Mouse (Mus musculus) megakaryocyte, embryonic 14.5 days (primary cell): Measurements from ENCODE around the gene Cyyr1.

Source experiments
- FLI1 ChIP-seq: IDR thresholded peaks from 2 replicates; pipeline ENCODE4 v1.6.1; 2012; ENCODE audit warnings: low read length, inconsistent platforms, mixed read lengths
- GATA1 ChIP-seq: IDR thresholded peaks from 3 replicates; pipeline ENCODE4 v1.6.1; 2012; ENCODE audit warnings: mixed read lengths, low read length, inconsistent platforms, borderline replicate concordance

- TF ChIP-seq GATA1 = no peak
- no peak for TF ChIP-seq FLI1
These were observed 48.1 kb downstream of the Cyyr1 start for GRCm38 (mm10) chr16:85505108-85505507.
